Mouse (Mus musculus): ENCODE measurements at regions not wholly inside any gene's neighbourhood (a gene's known extent, or its start where the extent isn't known, plus 50 kb on each side); places are given as distances from the start of the nearest gene placed in this dataset.

- TF ChIP-seq HCFC1 (IDR thresholded peaks at IDR 0.05; ENCODE audit: borderline replicate concordance, insufficient read depth, low read length) (no peak), CHD2 (IDR thresholded peaks at IDR 0.05; ENCODE audit: low read depth, low read length) (no peak), MAFK (IDR thresholded peaks at IDR 0.05; ENCODE audit: insufficient read depth, low read depth, low read length) (no peak), ZNF384 (IDR thresholded peaks at IDR 0.05; ENCODE audit: low read depth, low read length) (no peak), ZC3H11A (IDR thresholded peaks at IDR 0.05; ENCODE audit: borderline replicate concordance, low read depth, low read length) (no peak)
Observed at GRCm38 (mm10) chr5:84762618-84763017, 345.4 kb upstream of the Epha5 start.

Data from ES-E14 (cell line).